Mouse (Mus musculus): Measurements from ENCODE around the gene Myo5a. TPM values are rescaled to one million over a fixed set of nuclear protein-coding genes. Genes with fewer than 3 reads are reported as not detected.

Myo5a gene
- polyA plus RNA-seq, 1 experiment from 2014 or later, result 17.8 TPM

DNA sequence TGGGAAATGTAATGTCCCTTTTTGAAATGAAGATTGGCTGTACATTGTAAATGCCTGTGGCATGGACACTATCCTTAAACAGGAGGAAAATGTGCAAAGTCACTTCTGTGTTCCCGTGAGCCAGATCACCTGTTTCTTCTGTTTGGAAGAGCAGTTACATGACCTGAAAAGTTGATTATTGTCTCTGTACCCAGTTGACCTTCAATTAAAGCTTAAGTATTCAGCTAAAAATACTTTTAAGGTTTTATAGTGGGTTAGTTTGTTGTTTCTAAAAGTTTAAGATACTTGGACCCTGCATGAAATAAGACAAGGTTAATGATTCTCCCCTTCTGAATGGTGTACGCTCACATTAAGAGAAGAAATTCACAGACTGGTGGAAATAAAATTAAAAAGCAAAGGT is 30.2 kb upstream of the Myo5a start:
- no peak overlapping the region for H3K4me2 ChIP-seq
- H3K4me3 ChIP-seq, result no peak overlapping the region
- no peaks in the 10 kb centered on the region for H3K27me3 ChIP-seq
- H3K4me1 ChIP-seq, result peaks cover 11% of the 10 kb centered on the region
- no peak for ATAC-seq (ENCODE audit: insufficient number of reproducible peaks, low FRiP score, low TSS enrichment, low read depth)
- WGBS, result 92% methylated on average over 2 of the region's 2 CpGs
- H3K9me3 ChIP-seq, result no peaks in the 10 kb centered on the region
- H3K27ac ChIP-seq, result no peak overlapping the region
- H3K9ac ChIP-seq, result no peak overlapping the region
- peaks cover 9% of the 10 kb centered on the region; the same call in 1 of the 2 replicates for H3K36me3 ChIP-seq

DNA sequence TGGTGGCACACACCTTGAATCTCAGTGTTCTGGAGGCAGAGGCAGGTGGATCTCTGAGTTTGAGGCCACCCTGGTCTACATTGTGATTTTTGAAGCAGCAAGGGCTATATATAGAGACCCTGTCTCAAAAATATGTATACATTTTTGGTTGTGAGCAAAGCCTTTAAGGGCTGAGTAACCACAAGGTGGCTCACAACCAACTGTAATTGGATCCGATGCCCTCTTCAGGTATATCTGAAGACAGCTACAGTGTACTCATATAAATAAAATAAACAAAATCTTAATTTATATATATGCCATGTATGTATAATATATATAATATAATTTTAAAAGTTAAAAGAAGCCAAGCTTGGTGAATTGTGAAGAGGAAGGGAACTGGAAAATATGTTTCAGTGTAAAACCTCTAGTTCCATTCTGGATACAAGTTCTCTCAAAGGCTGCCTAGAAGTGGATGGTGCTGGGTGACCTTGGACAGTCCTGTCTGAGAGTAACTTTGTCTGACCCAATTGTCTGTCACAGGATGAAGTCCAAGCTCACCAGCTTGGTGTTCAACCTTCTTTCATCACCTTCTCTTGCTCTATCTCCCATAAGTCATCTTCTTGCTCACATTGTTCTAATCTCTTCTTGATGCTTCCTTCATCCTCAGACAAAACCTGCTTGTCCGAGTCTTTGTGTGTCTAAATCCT is 28.8 kb upstream of the Myo5a start:
- Histone ChIP-seq H3K9ac (no peak overlapping the region), H3K4me2 (no peak overlapping the region), H3K4me1 (peaks cover 11% of the 10 kb centered on the region), H3K9me3 (no peaks in the 10 kb centered on the region), H3K27ac (no peak overlapping the region), H3K27me3 (no peaks in the 10 kb centered on the region), H3K36me3 (peaks cover 11% of the 10 kb centered on the region; the same call in 1 of the 2 replicates), H3K4me3 (no peak overlapping the region)
- no peak for ATAC-seq (ENCODE audit: insufficient number of reproducible peaks, low FRiP score, low TSS enrichment, low read depth)
- WGBS, result 82% methylated on average over 2 of the region's 2 CpGs

DNA sequence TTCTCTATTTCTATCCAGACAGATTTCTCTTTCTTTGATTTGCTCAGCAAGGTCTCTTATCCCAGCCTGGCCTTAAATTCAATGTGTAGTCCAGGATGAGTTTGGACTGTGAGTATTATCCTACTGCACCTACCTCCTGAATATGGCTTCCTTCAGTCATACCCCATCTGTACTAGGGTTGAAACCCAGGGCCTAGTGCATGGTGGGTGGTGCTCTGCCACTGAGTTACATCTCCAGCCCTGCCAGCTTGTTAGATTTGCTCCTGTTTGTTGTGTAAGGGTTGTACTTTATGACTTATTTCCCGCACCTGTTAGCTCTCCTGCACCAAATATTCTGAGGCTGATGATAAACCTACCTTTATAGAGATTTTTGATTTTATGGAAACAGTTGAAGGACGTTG is 27.6 kb upstream of the Myo5a start:
- no peak overlapping the region for H3K4me2 ChIP-seq
- no peak for ATAC-seq (ENCODE audit: insufficient number of reproducible peaks, low FRiP score, low TSS enrichment, low read depth)
- no peaks in the 10 kb centered on the region for H3K9me3 ChIP-seq
- H3K4me3 ChIP-seq, result no peak overlapping the region
- H3K4me1 ChIP-seq, result peaks cover 11% of the 10 kb centered on the region
- 68% methylated on average over 2 of the region's 2 CpGs for WGBS
- H3K36me3 ChIP-seq, result peaks cover 11% of the 10 kb centered on the region; the same call in 1 of the 2 replicates
- no peaks in the 10 kb centered on the region for H3K27me3 ChIP-seq
- no peak overlapping the region for H3K9ac ChIP-seq
- no peak overlapping the region for H3K27ac ChIP-seq

DNA sequence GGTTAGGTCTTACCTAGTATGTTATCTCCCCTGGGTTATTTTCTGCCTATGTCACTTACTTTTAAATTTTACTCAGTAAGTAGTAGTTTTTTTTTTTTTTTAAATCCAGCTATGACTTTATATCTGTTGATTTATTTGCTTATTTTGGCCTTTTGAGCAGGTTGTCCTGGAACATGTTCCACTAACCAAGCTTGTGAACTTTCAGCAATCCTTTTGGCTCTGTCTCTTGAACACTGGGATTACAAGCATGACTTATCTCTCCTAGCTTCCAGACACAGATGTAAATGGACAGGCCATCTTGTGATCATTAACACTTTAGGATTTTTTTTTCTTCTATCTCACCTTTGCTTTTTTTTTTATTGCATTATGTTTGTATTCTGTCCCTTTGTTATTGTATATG is 23.7 kb upstream of the Myo5a start:
- Histone ChIP-seq H3K4me3 (no peak overlapping the region), H3K27me3 (no peaks in the 10 kb centered on the region), H3K9ac (no peak overlapping the region), H3K4me1 (no peaks in the 10 kb centered on the region), H3K27ac (no peak overlapping the region), H3K4me2 (no peak overlapping the region), H3K36me3 (peaks cover 8% of the 10 kb centered on the region; the same call in 1 of the 2 replicates), H3K9me3 (no peaks in the 10 kb centered on the region)
- ATAC-seq (ENCODE audit: insufficient number of reproducible peaks, low FRiP score, low TSS enrichment, low read depth), result no peak

DNA sequence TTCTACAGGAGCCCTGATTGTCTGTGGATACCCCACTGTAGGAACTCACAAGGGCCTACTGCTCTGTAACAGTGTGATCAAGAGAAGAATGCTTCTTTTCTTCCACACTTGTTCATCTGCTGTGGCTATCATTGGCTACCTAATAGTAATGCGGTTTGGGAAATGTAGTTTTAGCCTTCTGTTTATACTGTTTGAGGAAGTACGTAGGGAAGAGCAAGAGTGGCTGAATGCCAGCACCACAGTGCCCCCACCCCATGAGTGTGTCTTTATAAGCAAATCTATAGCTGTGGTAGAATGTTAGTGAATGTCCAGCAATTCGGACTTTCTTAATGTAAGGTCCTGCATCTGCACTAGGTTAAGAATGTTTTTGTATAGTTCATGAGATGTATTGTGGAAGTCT is 21.7 kb upstream of the Myo5a start:
- WGBS, result 79% methylated on average over 3 of the region's 3 CpGs
- Histone ChIP-seq H3K4me1 (no peaks in the 10 kb centered on the region), H3K27ac (no peak overlapping the region), H3K27me3 (no peaks in the 10 kb centered on the region), H3K4me3 (no peak overlapping the region), H3K4me2 (no peak overlapping the region), H3K36me3 (peaks cover 8% of the 10 kb centered on the region; the same call in 1 of the 2 replicates), H3K9ac (no peak overlapping the region), H3K9me3 (no peaks in the 10 kb centered on the region)
- no peak for ATAC-seq (ENCODE audit: insufficient number of reproducible peaks, low FRiP score, low TSS enrichment, low read depth)

DNA sequence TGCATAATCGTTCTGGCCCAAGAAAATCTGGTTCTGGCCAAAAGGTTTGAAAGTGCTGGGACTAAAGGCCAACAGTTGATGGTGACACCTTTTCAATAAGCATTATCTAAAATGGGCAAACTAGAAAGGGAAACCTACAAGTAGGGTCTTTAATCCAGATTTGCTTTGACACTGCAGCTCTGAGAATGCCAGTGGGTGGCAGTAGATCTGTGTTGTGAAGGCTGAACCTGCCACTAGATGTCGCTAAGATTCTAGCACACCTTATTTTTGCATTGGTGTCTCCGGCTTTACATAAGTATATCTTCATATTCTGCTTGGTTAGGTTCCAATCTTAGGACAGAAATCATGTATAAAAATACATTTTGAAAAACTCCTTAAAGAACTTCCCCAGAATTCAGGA is 20.8 kb upstream of the Myo5a start:
- Histone ChIP-seq H3K9me3 (no peaks in the 10 kb centered on the region), H3K36me3 (peaks cover 8% of the 10 kb centered on the region), H3K4me1 (no peaks in the 10 kb centered on the region), H3K4me3 (no peak overlapping the region), H3K27me3 (no peaks in the 10 kb centered on the region), H3K4me2 (no peak overlapping the region), H3K9ac (no peak overlapping the region), H3K27ac (no peak overlapping the region)
- ATAC-seq (ENCODE audit: insufficient number of reproducible peaks, low FRiP score, low TSS enrichment, low read depth), result no peak
- 25% methylated on average over 3 of the region's 3 CpGs for WGBS

DNA sequence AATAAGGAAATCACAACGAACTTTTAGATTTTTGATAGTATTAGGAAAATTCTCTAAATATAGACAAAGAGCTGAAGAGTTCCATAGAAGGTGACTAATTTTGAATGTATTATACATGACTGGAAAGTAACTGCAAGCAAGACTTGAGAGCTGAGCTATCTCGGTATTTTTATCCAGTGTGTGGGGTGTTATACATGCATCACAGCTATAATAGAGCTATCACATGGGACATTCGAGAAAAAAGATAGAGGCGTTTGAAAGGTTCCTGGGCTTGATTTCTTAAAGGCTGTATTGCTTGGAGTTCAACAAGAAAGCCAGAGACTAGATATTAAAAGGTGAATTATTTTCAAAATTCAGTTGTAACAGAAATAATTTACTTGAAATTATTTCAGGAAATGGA is 19.0 kb upstream of the Myo5a start:
- Histone ChIP-seq H3K36me3 (peaks cover 8% of the 10 kb centered on the region), H3K27me3 (no peaks in the 10 kb centered on the region), H3K4me2 (no peak overlapping the region), H3K27ac (no peak overlapping the region), H3K9ac (no peak overlapping the region), H3K9me3 (no peaks in the 10 kb centered on the region), H3K4me3 (no peak overlapping the region), H3K4me1 (no peaks in the 10 kb centered on the region)
- WGBS, result 83% methylated on average over 4 of the region's 4 CpGs
- ATAC-seq (ENCODE audit: insufficient number of reproducible peaks, low FRiP score, low TSS enrichment, low read depth), result no peak

DNA sequence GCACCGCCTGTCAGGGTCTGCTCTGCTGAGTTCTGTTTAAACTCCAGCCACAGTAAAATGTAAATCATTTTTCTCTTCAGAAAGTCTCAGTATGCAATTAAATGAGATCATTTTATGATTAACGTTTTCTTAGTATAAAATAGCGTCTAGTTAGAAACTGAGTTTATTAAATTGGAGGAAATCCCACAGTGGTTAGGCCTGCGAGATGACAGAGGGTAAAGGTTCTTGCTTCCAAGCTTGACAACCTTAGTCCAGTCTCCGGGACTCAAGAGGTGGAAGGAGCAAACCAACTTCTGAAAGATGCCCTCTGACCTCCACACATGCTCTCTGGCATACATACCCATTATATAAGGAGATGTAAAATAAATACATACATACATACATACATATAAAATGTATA is 15.8 kb upstream of the Myo5a start:
- Histone ChIP-seq H3K36me3 (peaks cover 29% of the 10 kb centered on the region), H3K27me3 (no peaks in the 10 kb centered on the region), H3K9me3 (no peaks in the 10 kb centered on the region), H3K4me2 (no peak overlapping the region), H3K4me3 (no peak overlapping the region), H3K9ac (no peak overlapping the region), H3K4me1 (no peaks in the 10 kb centered on the region), H3K27ac (no peak overlapping the region)
- no peak for ATAC-seq (ENCODE audit: insufficient number of reproducible peaks, low FRiP score, low TSS enrichment, low read depth)
- whole genome bisulfite sequencing, result 71% methylated on average over 5 of the region's 5 CpGs

DNA sequence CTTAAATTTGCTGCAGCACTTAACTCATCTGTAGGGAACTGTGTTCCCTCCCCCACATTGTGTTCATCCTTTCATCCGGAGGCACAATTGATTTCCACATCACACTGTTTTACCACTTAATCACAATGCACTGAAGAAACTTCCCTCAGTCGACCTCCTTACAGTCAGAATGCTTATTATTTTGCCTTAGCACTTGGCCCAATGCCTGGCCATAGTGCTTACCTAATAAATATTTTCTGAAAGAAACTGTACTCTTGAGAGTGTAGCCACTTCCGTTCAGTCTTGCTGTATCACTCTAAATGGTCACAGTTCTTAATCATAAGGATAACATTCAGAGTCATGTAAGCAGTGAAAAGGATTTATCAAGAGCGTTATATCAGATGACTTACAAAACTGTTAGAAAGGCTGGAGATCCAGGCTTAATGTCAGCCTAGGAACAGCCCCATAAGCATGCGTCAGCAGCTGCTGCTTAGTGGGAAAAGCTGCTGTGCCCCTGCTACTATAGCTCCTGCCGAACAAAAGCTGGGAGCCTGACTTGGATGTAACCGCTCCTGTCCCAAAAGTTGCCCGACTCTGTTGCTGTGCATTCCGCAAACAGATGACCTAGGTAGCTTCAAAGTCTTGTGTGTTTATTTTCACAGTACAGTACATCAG is 6.0 kb upstream of the Myo5a start:
- Histone ChIP-seq H3K4me3 (no peak overlapping the region), H3K27me3 (no peaks in the 10 kb centered on the region), H3K9me3 (no peaks in the 10 kb centered on the region), H3K4me2 (no peak overlapping the region), H3K9ac (no peak overlapping the region), H3K27ac (no peak overlapping the region; the same call in 1 of the 2 replicates), H3K36me3 (peaks cover 3% of the 10 kb centered on the region; the same call in 1 of the 2 replicates), H3K4me1 (no peaks in the 10 kb centered on the region)
- WGBS, result 54% methylated on average over 9 of the region's 9 CpGs
- no peak for ATAC-seq (ENCODE audit: insufficient number of reproducible peaks, low FRiP score, low TSS enrichment, low read depth)

DNA sequence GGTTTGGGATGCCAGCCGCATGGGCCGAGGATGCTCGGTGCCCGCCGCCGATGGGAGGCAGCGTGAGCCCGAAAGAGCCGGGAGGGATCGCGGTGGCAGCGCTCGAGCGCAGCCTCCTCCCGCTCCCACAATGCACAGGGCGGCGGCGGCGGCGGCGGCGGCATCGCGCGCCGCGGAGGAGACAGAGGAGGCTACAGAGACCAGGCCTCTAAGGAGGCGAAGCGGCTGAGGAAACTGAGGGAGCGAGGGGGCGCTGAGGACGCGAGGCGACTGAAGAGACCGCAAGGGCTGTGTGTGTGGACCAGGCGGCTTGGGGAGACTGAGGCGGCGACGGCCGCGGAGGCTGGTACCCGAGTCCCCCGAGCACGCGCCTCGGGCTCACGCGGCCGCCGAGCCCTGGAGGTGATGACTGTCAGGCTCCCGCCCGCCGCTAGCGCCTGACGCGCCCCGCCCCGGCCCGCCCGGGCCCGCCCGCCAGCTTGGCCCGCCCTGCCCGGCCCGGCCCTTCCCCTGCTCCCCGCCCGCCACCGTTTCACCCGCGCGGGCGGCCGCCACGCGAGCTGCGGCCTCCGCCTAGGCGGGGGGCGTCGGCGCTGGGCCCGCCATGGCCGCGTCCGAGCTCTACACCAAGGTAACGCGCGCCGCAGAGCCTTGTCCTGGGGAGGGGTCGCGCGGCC is 352 bp downstream of the Myo5a start:
- under 1% methylated on average over 68 of the region's 92 CpGs for WGBS
- peak overlapping the region; percentile 93 for H3K27ac ChIP-seq

DNA sequence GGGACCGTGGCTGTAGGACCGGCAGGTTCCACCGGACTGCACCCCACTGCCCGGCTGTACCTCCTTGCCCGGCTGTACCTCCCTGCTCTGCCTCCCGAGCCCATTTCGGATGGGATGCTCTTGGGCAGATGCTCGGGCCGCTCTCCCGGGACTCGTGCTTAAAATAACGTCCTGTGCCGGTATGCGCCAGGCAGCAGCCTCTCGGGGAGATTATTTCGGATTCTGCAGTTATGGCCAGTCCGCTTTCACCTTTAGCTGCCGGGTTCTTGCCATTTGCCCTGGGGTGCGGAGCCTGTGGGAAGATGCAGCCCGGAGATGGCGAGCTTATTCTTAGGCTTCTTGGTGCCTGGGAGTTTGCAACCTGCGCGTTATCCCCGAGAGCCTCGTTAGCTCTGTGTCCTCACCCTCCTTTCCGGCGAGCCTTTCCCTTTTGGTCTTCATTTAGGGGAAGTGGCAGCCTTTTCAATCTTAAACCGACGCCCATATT is 934 bp downstream of the Myo5a start:
- peak overlapping the region; percentile 93 for H3K27ac ChIP-seq
- H3K36me3 ChIP-seq, result no peaks in the 10 kb centered on the region
- peaks cover 12% of the 10 kb centered on the region for H3K4me1 ChIP-seq
- WGBS, result under 1% methylated on average over 29 of the region's 29 CpGs
- H3K27me3 ChIP-seq, result no peaks in the 10 kb centered on the region
- H3K9me3 ChIP-seq, result no peaks in the 10 kb centered on the region
- peak overlapping the region; percentile 77 for H3K9ac ChIP-seq
- peak overlapping the region; percentile 84 for H3K4me3 ChIP-seq
- no peak for ATAC-seq (ENCODE audit: insufficient number of reproducible peaks, low FRiP score, low TSS enrichment, low read depth)
- H3K4me2 ChIP-seq, result peak overlapping the region; percentile 91

More for the DNA sequence above, 352 bp downstream of the Myo5a start:
- peak; percentile 95 for ATAC-seq (ENCODE audit: insufficient number of reproducible peaks, low FRiP score, low TSS enrichment, low read depth)
- H3K4me2 ChIP-seq, result peak overlapping the region; percentile 91
- no peaks in the 10 kb centered on the region for H3K36me3 ChIP-seq
- peaks cover 12% of the 10 kb centered on the region for H3K4me1 ChIP-seq
- no peaks in the 10 kb centered on the region for H3K27me3 ChIP-seq
- H3K4me3 ChIP-seq, result peak overlapping the region; percentile 84
- H3K9ac ChIP-seq, result peak overlapping the region; percentile 77
- no peaks in the 10 kb centered on the region for H3K9me3 ChIP-seq

DNA sequence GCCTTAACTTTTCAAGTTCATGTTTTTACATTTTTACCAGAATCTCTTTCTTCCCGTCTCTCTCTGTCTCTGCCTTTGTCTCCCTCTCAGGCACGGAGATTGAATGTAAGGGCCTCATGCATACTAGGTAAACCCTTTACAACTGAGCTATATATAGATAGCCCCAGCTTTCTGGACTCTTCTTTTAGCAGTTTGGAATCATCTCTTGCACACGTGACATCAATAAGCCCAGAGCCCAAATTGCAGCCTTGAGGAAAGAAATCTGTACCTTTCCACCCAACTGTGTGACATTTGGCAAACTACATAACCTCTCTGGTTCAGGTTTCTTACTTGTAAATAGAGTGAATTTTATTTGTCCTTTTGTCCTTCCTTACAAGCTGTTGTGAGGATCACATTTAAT is 1.5 kb downstream of the Myo5a start:
- no peak overlapping the region for H3K9ac ChIP-seq
- 23% methylated on average over 3 of the region's 3 CpGs for WGBS
- no peak for ATAC-seq (ENCODE audit: insufficient number of reproducible peaks, low FRiP score, low TSS enrichment, low read depth)
- peak overlapping the region; percentile 84 for H3K4me3 ChIP-seq
- no peaks in the 10 kb centered on the region for H3K36me3 ChIP-seq
- H3K4me1 ChIP-seq, result peaks cover 12% of the 10 kb centered on the region
- H3K27me3 ChIP-seq, result no peaks in the 10 kb centered on the region
- H3K27ac ChIP-seq, result no peak overlapping the region
- H3K4me2 ChIP-seq, result peak overlapping the region; percentile 91
- no peaks in the 10 kb centered on the region for H3K9me3 ChIP-seq

All from limb, embryonic 15.5 days (tissue).